Mouse (Mus musculus) intestine, embryonic 16.5 days (tissue): Measurements from ENCODE around the gene Bclaf3. TPM values are rescaled to one million over a fixed set of nuclear protein-coding genes. Genes with fewer than 3 reads are reported as not detected.

Experiments used
- polyA plus RNA-seq: library from polyadenylated mRNA; unstranded; fragments of >200 nt; fragmentation: Nextera tagmentation; extraction: Ambion mirVana; gene quantifications from 2 replicates; pipeline ENCODE4 v1.2.1, GENCODE M21; 2015

The Bclaf3 gene
- polyA plus RNA-seq, 1 experiment from 2014 or later = 10.8 TPM

Other genes with a start within 250 kb of the Bclaf3 start
- 95.2 and 110 TPM in 2 replicates for gene Eif1ax, start 154.5 kb upstream of the Bclaf3 start, polyA plus RNA-seq
- gene Map7d2, start 112.1 kb upstream of the Bclaf3 start, polyA plus RNA-seq = 1.3 TPM in 2 replicates
- 18.8 and 20.8 TPM in 2 replicates for gene Sh3kbp1, start 100.6 kb downstream of the Bclaf3 start, polyA plus RNA-seq